Mouse (Mus musculus) heart, postnatal 0 days (tissue): ENCODE measurements around the gene Mapre1.
"Not testable (repeated sequence)": the region's sequence is repeated elsewhere in the genome, so short reads cannot be mapped to it uniquely, and the experiment has no call there.

Source experiments
- CTCF ChIP-seq: IDR thresholded peaks from 2 replicates; pipeline ENCODE4 v1.5.1; 2016; ENCODE audit warnings: antibody characterized with exemption, control low read depth, low read depth
- EP300 ChIP-seq: IDR thresholded peaks from 2 replicates; pipeline ENCODE4 v1.6.1; 2016; ENCODE audit warnings: antibody characterized with exemption, low read depth

DNA sequence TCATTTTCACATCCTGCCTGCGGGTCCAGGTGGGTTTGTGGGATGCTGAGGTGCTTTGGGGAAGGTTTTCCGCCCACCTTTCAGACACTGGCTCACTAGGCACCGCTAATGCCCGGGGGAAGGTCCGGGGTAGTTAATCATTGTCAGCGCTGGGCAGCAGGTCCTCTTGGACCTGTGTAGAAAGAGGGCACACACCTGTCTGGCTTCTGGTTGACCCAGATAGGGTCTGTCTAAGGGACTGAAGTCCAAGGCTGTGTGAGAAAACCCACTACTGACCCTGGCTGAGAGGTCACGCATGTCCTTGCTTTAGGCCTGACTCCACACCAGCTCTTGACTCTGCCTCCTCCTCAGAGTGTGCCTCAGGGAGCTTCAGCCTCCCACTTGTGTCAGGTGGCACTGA is 47.7 kb upstream of the Mapre1 start:
- not testable (repeated sequence) for TF ChIP-seq CTCF, EP300
